Mouse (Mus musculus): ENCODE measurements around the gene Lsm4.
A peak's percentile ranks its signal among the peaks of the same experiment; 100 is the strongest.

The Lsm4 gene

GRCm38 (mm10) chr8:70673079-70673856, at the start of gene Lsm4:
Lsm4 (plus strand) TSS chr8:70673248.
- DNase-seq (ENCODE audit: low spot score), result peak; percentile 99

GRCm38 (mm10) chr8:70625104-70625503, 47.9 kb upstream of the Lsm4 start:
- peak; percentile 49 for DNase-seq (ENCODE audit: low spot score)

GRCm38 (mm10) chr8:70627041-70627440, 46.0 kb upstream of the Lsm4 start:
- DNase-seq (ENCODE audit: low spot score), result no peak

- DNase-seq (ENCODE audit: low spot score), result no peak
Observed at GRCm38 (mm10) chr8:70628986-70629490, 44.0 kb upstream of the Lsm4 start.

- DNase-seq (ENCODE audit: low spot score), result peak; percentile 90
Observed at GRCm38 (mm10) chr8:70629574-70630531, 43.2 kb upstream of the Lsm4 start.

GRCm38 (mm10) chr8:70630532-70631381, 42.3 kb upstream of the Lsm4 start:
- peak; percentile 74 for DNase-seq (ENCODE audit: low spot score)

- DNase-seq (ENCODE audit: low spot score), result no peak
Observed at GRCm38 (mm10) chr8:70631436-70631835, 41.6 kb upstream of the Lsm4 start.

GRCm38 (mm10) chr8:70632346-70632892, 40.6 kb upstream of the Lsm4 start, which contains the start of gene Gdf15:
Gdf15 (minus strand) TSS chr8:70632456.
- no peak for DNase-seq (ENCODE audit: low spot score)

GRCm38 (mm10) chr8:70634066-70634465, 39.0 kb upstream of the Lsm4 start:
- DNase-seq (ENCODE audit: low spot score), result no peak

- no peak for DNase-seq (ENCODE audit: low spot score)
Observed at GRCm38 (mm10) chr8:70635527-70635926, 37.5 kb upstream of the Lsm4 start.

GRCm38 (mm10) chr8:70636838-70637237, 36.2 kb upstream of the Lsm4 start:
- DNase-seq (ENCODE audit: low spot score), result no peak

GRCm38 (mm10) chr8:70638752-70639151, 34.3 kb upstream of the Lsm4 start:
- no peak for DNase-seq (ENCODE audit: low spot score)

- DNase-seq (ENCODE audit: low spot score), result no peak
Observed at GRCm38 (mm10) chr8:70643019-70643418, 30.0 kb upstream of the Lsm4 start.

- DNase-seq (ENCODE audit: low spot score), result peak; percentile 31
Observed at GRCm38 (mm10) chr8:70644065-70644464, 29.0 kb upstream of the Lsm4 start.

- no peak for DNase-seq (ENCODE audit: low spot score)
Observed at GRCm38 (mm10) chr8:70645501-70646224, 27.4 kb upstream of the Lsm4 start.

- DNase-seq (ENCODE audit: low spot score), result no peak
Observed at GRCm38 (mm10) chr8:70646369-70646768, 26.7 kb upstream of the Lsm4 start.

- DNase-seq (ENCODE audit: low spot score), result no peak
Observed at GRCm38 (mm10) chr8:70646775-70647174, 26.3 kb upstream of the Lsm4 start.

GRCm38 (mm10) chr8:70647343-70648163, 25.5 kb upstream of the Lsm4 start:
- peak; percentile 25 for DNase-seq (ENCODE audit: low spot score)

- no peak for DNase-seq (ENCODE audit: low spot score)
Observed at GRCm38 (mm10) chr8:70648164-70648442, 24.9 kb upstream of the Lsm4 start.

GRCm38 (mm10) chr8:70648921-70649320, 24.1 kb upstream of the Lsm4 start:
- DNase-seq (ENCODE audit: low spot score), result no peak
